Mouse (Mus musculus) heart, embryonic 11.5 days (tissue): Measurements from ENCODE around the gene Gstt2. TPM values are rescaled to one million over a fixed set of nuclear protein-coding genes. Genes with fewer than 3 reads are reported as not detected.

Experiments used
- ATAC-seq: fragments of 200-750 bp; cut with Nextera tagmentation; replicated peaks from 2 replicates; pipeline ENCODE4 v1.8.0; 2017; ENCODE audit warnings: moderate library complexity; ENCODE audit not compliant: insufficient number of reproducible peaks, low FRiP score, low TSS enrichment
- H3K27ac ChIP-seq: fragments of 300-500 bp; sonication (generic); 2 replicates; pipeline ENCODE4 v1.5.1; 2014; ENCODE audit warnings: mild to moderate bottlenecking, low read depth, low read length
- H3K27me3 ChIP-seq: fragments of 300-500 bp; sonication (generic); 2 replicates; pipeline ENCODE4 v1.6.1; 2014; ENCODE audit warnings: mild to moderate bottlenecking, low read length, mixed read lengths; ENCODE audit not compliant: control insufficient read depth, insufficient read depth
- H3K36me3 ChIP-seq: fragments of 300-500 bp; sonication (generic); 2 replicates; pipeline ENCODE4 v1.6.1; 2014; ENCODE audit warnings: mild to moderate bottlenecking, low read length, moderate library complexity, mixed read lengths; ENCODE audit not compliant: control insufficient read depth, insufficient read depth
- H3K4me1 ChIP-seq: fragments of 300-500 bp; sonication (generic); 2 replicates; pipeline ENCODE4 v1.6.1; 2014; ENCODE audit warnings: low read length; ENCODE audit not compliant: control insufficient read depth, insufficient read depth
- H3K4me2 ChIP-seq: fragments of 300-500 bp; sonication (generic); 2 replicates; pipeline ENCODE4 v1.6.1; 2014; ENCODE audit warnings: mild to moderate bottlenecking, moderate library complexity
- H3K4me3 ChIP-seq: fragments of 300-500 bp; sonication (generic); 2 replicates; pipeline ENCODE4 v1.5.1; 2014; ENCODE audit warnings: low read depth, low read length
- H3K9ac ChIP-seq: fragments of 300-500 bp; sonication (generic); 2 replicates; pipeline ENCODE4 v1.6.1; 2014; ENCODE audit warnings: mild to moderate bottlenecking, low read depth, low read length, moderate library complexity
- H3K9me3 ChIP-seq: fragments of 300-500 bp; sonication (generic); replicated peaks from 2 replicates; pipeline ENCODE4 v1.6.1; 2016; ENCODE audit warnings: low read length; ENCODE audit not compliant: control insufficient read depth
- WGBS: fragments of 180-500 bp; shearing (Covaris S2); extraction: QIAGEN DNeasy Blood & Tissue Kit; methylation state at CpG from one replicate; pipeline ENCODE4 v1.1.7; 2014; ENCODE audit not compliant: insufficient replicate concordance; 5-methylcytosine and 5-hydroxymethylcytosine counted together
- polyA plus RNA-seq: library from polyadenylated mRNA; unstranded; fragments of >200 nt; fragmentation: Nextera tagmentation; extraction: Ambion mirVana; gene quantifications from 2 replicates; pipeline ENCODE4 v1.2.1, GENCODE M21; 2014

Gene Gstt2
- polyA plus RNA-seq, 1 experiment from 2014 or later = 8.7 TPM

GRCm38 (mm10) chr10:75834721-75835120 is 2.5 kb downstream of the Gstt2 start:
- peaks cover 31% of the 10 kb centered on the region for H3K4me1 ChIP-seq
- peak overlapping the region; percentile 82 for H3K4me2 ChIP-seq
- H3K27ac ChIP-seq = no peak overlapping the region
- no peaks in the 10 kb centered on the region for H3K9me3 ChIP-seq
- peak overlapping the region; percentile 62 for H3K9ac ChIP-seq
- 6% methylated on average over 9 of the region's 9 CpGs for WGBS
- H3K4me3 ChIP-seq = peak overlapping the region; percentile 38
- ATAC-seq = no peak
- H3K36me3 ChIP-seq = no peaks in the 10 kb centered on the region
- peaks cover 4% of the 10 kb centered on the region; the same call in 1 of the 2 replicates for H3K27me3 ChIP-seq

- H3K9ac ChIP-seq = peak overlapping the region; percentile 62
- H3K27me3 ChIP-seq = peaks cover 4% of the 10 kb centered on the region; the same call in 1 of the 2 replicates
- H3K4me3 ChIP-seq = peak overlapping the region; percentile 38
- H3K36me3 ChIP-seq = no peaks in the 10 kb centered on the region
- ATAC-seq = no peak
- no peaks in the 10 kb centered on the region for H3K9me3 ChIP-seq
- H3K4me2 ChIP-seq = peak overlapping the region; percentile 82
- peaks cover 31% of the 10 kb centered on the region for H3K4me1 ChIP-seq
- WGBS = 2% methylated on average over 21 of the region's 21 CpGs
- H3K27ac ChIP-seq = no peak overlapping the region
These were observed 3.0 kb downstream of the Gstt2 start for GRCm38 (mm10) chr10:75834250-75834649.

GRCm38 (mm10) chr10:75833456-75834080 is 3.7 kb downstream of the Gstt2 start:
- H3K27me3 ChIP-seq = peaks cover 4% of the 10 kb centered on the region; the same call in 1 of the 2 replicates
- H3K4me1 ChIP-seq = peaks cover 31% of the 10 kb centered on the region
- no peaks in the 10 kb centered on the region for H3K9me3 ChIP-seq
- no peak for ATAC-seq
- 12% methylated on average over 21 of the region's 21 CpGs for WGBS
- peak overlapping the region; percentile 62 for H3K9ac ChIP-seq
- H3K4me2 ChIP-seq = peak overlapping the region; percentile 82
- H3K27ac ChIP-seq = no peak overlapping the region
- H3K36me3 ChIP-seq = no peaks in the 10 kb centered on the region
- peak overlapping the region; percentile 38 for H3K4me3 ChIP-seq

GRCm38 (mm10) chr10:75832272-75832895 is 4.8 kb downstream of the Gstt2 start:
- H3K36me3 ChIP-seq = no peaks in the 10 kb centered on the region
- WGBS = 55% methylated on average over 13 of the region's 13 CpGs
- ATAC-seq = no peak

GRCm38 (mm10) chr10:75830275-75830670 is 7.0 kb downstream of the Gstt2 start:
- Histone ChIP-seq H3K9ac (no peak overlapping the region), H3K27ac (no peak overlapping the region), H3K4me1 (peaks cover 10% of the 10 kb centered on the region), H3K4me2 (no peak overlapping the region), H3K36me3 (no peaks in the 10 kb centered on the region), H3K27me3 (peaks cover 4% of the 10 kb centered on the region; the same call in 1 of the 2 replicates), H3K9me3 (no peaks in the 10 kb centered on the region), H3K4me3 (no peak overlapping the region)
- 85% methylated on average over 2 of the region's 2 CpGs for WGBS
- ATAC-seq = no peak

More at GRCm38 (mm10) chr10:75832272-75832895, 4.8 kb downstream of the Gstt2 start:
- Histone ChIP-seq H3K9me3 (no peaks in the 10 kb centered on the region), H3K27ac (no peak overlapping the region), H3K9ac (no peak overlapping the region), H3K27me3 (peaks cover 4% of the 10 kb centered on the region; the same call in 1 of the 2 replicates), H3K4me1 (peaks cover 23% of the 10 kb centered on the region), H3K4me2 (no peak overlapping the region), H3K4me3 (no peak overlapping the region)

GRCm38 (mm10) chr10:75829529-75830274 is 7.5 kb downstream of the Gstt2 start:
- no peaks in the 10 kb centered on the region for H3K36me3 ChIP-seq
- no peak overlapping the region for H3K27ac ChIP-seq
- no peak overlapping the region for H3K9ac ChIP-seq
- H3K4me1 ChIP-seq = peaks cover 8% of the 10 kb centered on the region
- peaks cover 4% of the 10 kb centered on the region; the same call in 1 of the 2 replicates for H3K27me3 ChIP-seq
- whole genome bisulfite sequencing = 83% methylated on average over 2 of the region's 2 CpGs
- no peak overlapping the region for H3K4me2 ChIP-seq
- no peak for ATAC-seq
- no peaks in the 10 kb centered on the region for H3K9me3 ChIP-seq
- no peak overlapping the region for H3K4me3 ChIP-seq

GRCm38 (mm10) chr10:75828500-75828931 is 8.7 kb downstream of the Gstt2 start:
- peaks cover under 1% of the 10 kb centered on the region for H3K4me1 ChIP-seq
- no peak overlapping the region for H3K4me3 ChIP-seq
- no peak overlapping the region for H3K4me2 ChIP-seq
- no peak overlapping the region for H3K27ac ChIP-seq
- ATAC-seq = no peak
- H3K27me3 ChIP-seq = peaks cover 4% of the 10 kb centered on the region; the same call in 1 of the 2 replicates
- no peak overlapping the region for H3K9ac ChIP-seq
- no peaks in the 10 kb centered on the region for H3K36me3 ChIP-seq
- H3K9me3 ChIP-seq = no peaks in the 10 kb centered on the region

GRCm38 (mm10) chr10:75827668-75828360 is 9.4 kb downstream of the Gstt2 start:
- ATAC-seq = no peak
- no peak overlapping the region for H3K9ac ChIP-seq
- no peak overlapping the region for H3K27ac ChIP-seq
- 86% methylated on average over 4 of the region's 4 CpGs for WGBS
- H3K4me3 ChIP-seq = no peak overlapping the region
- 0 out of 2 replicates have a peak, but pooled peaks cover 3% of the 10 kb centered on the region for H3K9me3 ChIP-seq
- H3K27me3 ChIP-seq = no peaks in the 10 kb centered on the region
- no peak overlapping the region for H3K4me2 ChIP-seq
- H3K4me1 ChIP-seq = no peaks in the 10 kb centered on the region
- H3K36me3 ChIP-seq = no peaks in the 10 kb centered on the region
